Mouse (Mus musculus) midbrain, embryonic 11.5 days (tissue): ENCODE measurements at regions not wholly inside any gene's neighbourhood (a gene's known extent, or its start where the extent isn't known, plus 50 kb on each side); places are given as distances from the start of the nearest gene placed in this dataset.
A peak's percentile ranks its signal among the peaks of the same experiment; 100 is the strongest.

Experiments
- ATAC-seq: fragments of 200-750 bp; cut with Nextera tagmentation; 2 replicates; pipeline ENCODE4 v1.8.0; 2017; ENCODE audit warnings: moderate TSS enrichment, moderate library complexity; ENCODE audit not compliant: low FRiP score
- DNase-seq: peaks from one replicate; pipeline ENCODE4 v3.0.0; 2015; ENCODE audit warnings: low spot score; ENCODE audit errors: missing footprints
- H3K27ac ChIP-seq: fragments of 300-500 bp; sonication (generic); 2 replicates; pipeline ENCODE4 v1.5.1; 2014; ENCODE audit warnings: low read depth, low read length
- H3K27me3 ChIP-seq: fragments of 300-500 bp; sonication (generic); 2 replicates; pipeline ENCODE4 v1.6.1; 2014; ENCODE audit warnings: mild to moderate bottlenecking, low read length, moderate library complexity, mixed read lengths; ENCODE audit not compliant: control insufficient read depth, insufficient read depth
- H3K36me3 ChIP-seq: fragments of 300-500 bp; sonication (generic); 2 replicates; pipeline ENCODE4 v1.6.1; 2014; ENCODE audit warnings: mild to moderate bottlenecking, low read length, moderate library complexity, mixed read lengths; ENCODE audit not compliant: control insufficient read depth, insufficient read depth
- H3K4me1 ChIP-seq: fragments of 300-500 bp; sonication (generic); 2 replicates; pipeline ENCODE4 v1.6.1; 2014; ENCODE audit warnings: low read length; ENCODE audit not compliant: control insufficient read depth, insufficient read depth
- H3K4me2 ChIP-seq: fragments of 300-500 bp; sonication (generic); 2 replicates; pipeline ENCODE4 v1.6.1; 2014; ENCODE audit warnings: mild to moderate bottlenecking, moderate library complexity
- H3K4me3 ChIP-seq: fragments of 300-500 bp; sonication (generic); 2 replicates; pipeline ENCODE4 v1.5.1; 2014; ENCODE audit warnings: low read depth, low read length
- H3K9ac ChIP-seq: fragments of 300-500 bp; sonication (generic); 2 replicates; pipeline ENCODE4 v1.6.1; 2014; ENCODE audit warnings: low read length
- H3K9me3 ChIP-seq: fragments of 300-500 bp; sonication (generic); 2 replicates; pipeline ENCODE4 v1.6.1; 2016; ENCODE audit warnings: low read length; ENCODE audit not compliant: control insufficient read depth
- WGBS: fragments of 180-500 bp; shearing (Covaris S2); extraction: QIAGEN DNeasy Blood & Tissue Kit; methylation state at CpG from one replicate; pipeline ENCODE4 v1.1.7; 2014; 5-methylcytosine and 5-hydroxymethylcytosine counted together

- no peak overlapping the region for H3K4me2 ChIP-seq
- H3K4me1 ChIP-seq: no peaks in the 10 kb centered on the region
- no peak for ATAC-seq
- WGBS: 67% methylated on average over 1 of the region's 1 CpGs
- H3K27me3 ChIP-seq: no peaks in the 10 kb centered on the region
- H3K36me3 ChIP-seq: no peaks in the 10 kb centered on the region
- H3K4me3 ChIP-seq: no peak overlapping the region
- H3K9me3 ChIP-seq: no peaks in the 10 kb centered on the region
- DNase-seq: no peak
- H3K27ac ChIP-seq: no peak overlapping the region
- H3K9ac ChIP-seq: no peak overlapping the region
These were observed 544.8 kb upstream of the Tpk1 start for GRCm38 (mm10) chr6:44210901-44211300.

GRCm38 (mm10) chr6:44204477-44204876 lies 538.4 kb upstream of the Tpk1 start:
- Histone ChIP-seq H3K4me2 (no peak overlapping the region), H3K9ac (no peak overlapping the region), H3K4me1 (no peaks in the 10 kb centered on the region), H3K27ac (no peak overlapping the region), H3K4me3 (no peak overlapping the region), H3K36me3 (no peaks in the 10 kb centered on the region), H3K9me3 (no peaks in the 10 kb centered on the region), H3K27me3 (no peaks in the 10 kb centered on the region)
- no peak for DNase-seq
- ATAC-seq: no peak
- 89% methylated on average over 1 of the region's 1 CpGs for WGBS

GRCm38 (mm10) chr6:44203831-44204230 lies 537.8 kb upstream of the Tpk1 start:
- WGBS: 64% methylated on average over 1 of the region's 1 CpGs
- H3K27me3 ChIP-seq: no peaks in the 10 kb centered on the region
- H3K4me1 ChIP-seq: no peaks in the 10 kb centered on the region
- DNase-seq (no peak), ATAC-seq (no peak)
- no peak overlapping the region for H3K4me2 ChIP-seq
- H3K36me3 ChIP-seq: no peaks in the 10 kb centered on the region
- H3K9ac ChIP-seq: no peak overlapping the region
- H3K9me3 ChIP-seq: no peaks in the 10 kb centered on the region
- no peak overlapping the region for H3K4me3 ChIP-seq
- no peak overlapping the region for H3K27ac ChIP-seq

- H3K27me3 ChIP-seq: no peaks in the 10 kb centered on the region
- DNase-seq (peak; percentile 83), ATAC-seq (no peak)
- H3K4me1 ChIP-seq: no peaks in the 10 kb centered on the region
- no peaks in the 10 kb centered on the region for H3K9me3 ChIP-seq
- H3K27ac ChIP-seq: no peak overlapping the region
- 77% methylated on average over 4 of the region's 4 CpGs for WGBS
- H3K4me2 ChIP-seq: no peak overlapping the region
- no peak overlapping the region for H3K9ac ChIP-seq
- no peaks in the 10 kb centered on the region for H3K36me3 ChIP-seq
- no peak overlapping the region for H3K4me3 ChIP-seq
These were observed 513.8 kb upstream of the Tpk1 start for GRCm38 (mm10) chr6:44179927-44180326.
